Mouse (Mus musculus): Measurements from ENCODE around the gene Pdhb. TPM values are rescaled to one million over a fixed set of nuclear protein-coding genes. Genes with fewer than 3 reads are reported as not detected.
A peak's percentile ranks its signal among the peaks of the same experiment; 100 is the strongest.

Pdhb gene
- total RNA-seq, 1 experiment: 152 TPM

DNA sequence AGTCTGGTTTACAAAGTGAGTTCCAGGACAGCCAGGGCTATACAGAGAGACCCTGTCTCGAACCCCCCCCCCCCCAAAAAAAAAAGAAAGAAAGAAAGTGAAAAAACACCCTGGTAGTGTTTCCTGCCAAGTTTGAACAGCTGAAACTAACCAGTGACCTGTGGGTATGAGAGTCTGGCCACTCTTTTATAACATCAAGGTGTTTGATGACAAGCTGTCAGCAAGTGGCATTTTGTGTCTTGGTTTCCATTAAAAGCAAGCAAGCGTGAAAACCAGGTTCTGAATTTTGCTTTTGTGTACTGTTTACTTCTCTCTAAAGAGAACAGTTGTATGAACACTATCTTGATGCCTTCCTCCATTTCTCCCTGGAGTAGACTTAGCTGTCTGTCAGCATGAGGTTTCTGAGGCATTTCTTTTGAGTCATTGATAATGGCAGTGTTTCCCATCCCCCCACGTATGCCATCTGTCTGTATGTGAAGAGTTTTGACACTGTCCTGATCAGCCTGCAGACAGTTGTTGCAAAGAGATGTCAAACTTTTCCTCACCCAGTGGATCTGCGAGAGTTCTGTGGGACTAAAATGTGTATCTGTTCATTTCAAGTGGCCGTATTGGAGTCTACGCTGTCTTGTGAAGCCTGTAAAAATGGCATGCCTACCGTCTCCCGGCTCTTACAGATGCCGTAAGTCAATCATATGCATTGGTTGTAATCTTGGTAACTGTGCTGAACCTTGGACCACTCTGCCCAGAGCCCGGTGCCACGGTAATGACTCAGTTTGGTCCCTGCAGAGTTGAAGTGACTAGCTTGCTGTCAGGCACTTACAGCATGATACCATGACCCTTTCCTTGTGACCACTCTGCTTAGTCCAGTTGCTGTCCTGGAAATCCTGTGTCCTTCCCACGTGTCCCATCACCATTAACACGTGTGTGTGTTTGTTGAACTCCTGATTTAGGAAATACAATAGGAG lies 26.9 kb downstream of the Pdhb start:
- Histone ChIP-seq H3K27ac (ENCODE audit: insufficient read depth, low read depth, low read length, poor library complexity, severe bottlenecking) (no peak overlapping the region), H3K4me1 (ENCODE audit: control insufficient read depth in 2 of 2, insufficient read depth in 2 of 2, low read length in 2 of 2, poor library complexity in 1 of 2) (peaks cover 2 to 6% of the 10 kb centered on the region in 2 experiments; a peak in 1 of 4 replicates), H3K9me3 (ENCODE audit: control insufficient read depth, insufficient read depth, low read depth, low read length) (no peaks in the 10 kb centered on the region), H3K9ac (ENCODE audit: insufficient read depth, low read depth, low read length, poor library complexity, severe bottlenecking) (no peak overlapping the region), H3K36me3 (ENCODE audit: control insufficient read depth, insufficient read depth, low read length, poor library complexity, severe bottlenecking) (peaks cover 5% of the 10 kb centered on the region; the same call in 1 of the 2 replicates), H3K4me3 (ENCODE audit: insufficient read depth in 1 of 2, low read depth in 1 of 2, low read length in 2 of 2, poor library complexity in 1 of 2, severe bottlenecking in 1 of 2) (no peak overlapping the region)
- no peak for DNase-seq (ENCODE audit: low read depth, low spot score)
- in situ Hi-C loops (cut with MboI; ENCODE audit: low sequenced_read_pairs in 2 of 2, unreplicated experiment in 2 of 2): no loop called here
- TF ChIP-seq HCFC1 (IDR thresholded peaks at IDR 0.05; ENCODE audit: borderline replicate concordance, insufficient read depth, low read length) (no peak), CHD2 (IDR thresholded peaks at IDR 0.05; ENCODE audit: low read depth, low read length) (no peak), ZC3H11A (IDR thresholded peaks at IDR 0.05; ENCODE audit: borderline replicate concordance, low read depth, low read length) (no peak), ZNF384 (IDR thresholded peaks at IDR 0.05; ENCODE audit: low read depth, low read length) (no peak), MAFK (IDR thresholded peaks at IDR 0.05; ENCODE audit: insufficient read depth, low read depth, low read length) (no peak)

DNA sequence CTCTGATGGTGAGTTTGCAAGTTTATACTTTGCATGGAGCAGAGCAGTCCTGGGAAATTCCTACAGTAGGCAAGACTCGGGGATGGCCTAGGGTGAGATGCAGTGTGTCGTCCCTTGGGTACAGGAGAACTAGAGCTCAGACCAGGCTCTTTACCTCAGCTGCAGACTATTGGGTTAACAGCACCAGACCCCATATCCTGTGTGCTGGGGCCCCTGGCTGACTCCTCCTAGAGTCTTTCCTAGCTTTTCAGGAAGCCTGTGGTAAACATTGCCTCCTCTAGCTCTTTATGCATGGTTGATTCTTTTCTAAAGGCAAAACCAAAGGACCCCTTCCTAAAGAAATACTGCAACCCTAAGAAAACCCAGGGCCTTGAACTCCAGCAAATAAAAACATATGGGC lies 31.7 kb downstream of the Pdhb start:
- in situ Hi-C loops (cut with MboI; ENCODE audit: low sequenced_read_pairs in 2 of 2, unreplicated experiment in 2 of 2): no loop called here
- TF ChIP-seq ZNF384 (IDR thresholded peaks at IDR 0.05; ENCODE audit: low read depth, low read length) (no peak), HCFC1 (IDR thresholded peaks at IDR 0.05; ENCODE audit: borderline replicate concordance, insufficient read depth, low read length) (no peak), ZC3H11A (IDR thresholded peaks at IDR 0.05; ENCODE audit: borderline replicate concordance, low read depth, low read length) (no peak)
- no peaks in the 10 kb centered on the region for H3K9me3 ChIP-seq (ENCODE audit: control insufficient read depth, insufficient read depth, low read depth, low read length)
- H3K36me3 ChIP-seq (ENCODE audit: control insufficient read depth, insufficient read depth, low read length, poor library complexity, severe bottlenecking): peaks cover 7% of the 10 kb centered on the region
- peaks cover 2% of the 10 kb centered on the region in 2 experiments; a peak in 1 of 4 replicates for H3K4me1 ChIP-seq (ENCODE audit: control insufficient read depth in 2 of 2, insufficient read depth in 2 of 2, low read length in 2 of 2, poor library complexity in 1 of 2)
- no peak overlapping the region for H3K4me3 ChIP-seq (ENCODE audit: insufficient read depth in 1 of 2, low read depth in 1 of 2, low read length in 2 of 2, poor library complexity in 1 of 2, severe bottlenecking in 1 of 2)
- no peak overlapping the region for H3K9ac ChIP-seq (ENCODE audit: insufficient read depth, low read depth, low read length, poor library complexity, severe bottlenecking)
- DNase-seq (ENCODE audit: low read depth, low spot score): no peak
- H3K27ac ChIP-seq (ENCODE audit: insufficient read depth, low read depth, low read length, poor library complexity, severe bottlenecking): no peak overlapping the region

DNA sequence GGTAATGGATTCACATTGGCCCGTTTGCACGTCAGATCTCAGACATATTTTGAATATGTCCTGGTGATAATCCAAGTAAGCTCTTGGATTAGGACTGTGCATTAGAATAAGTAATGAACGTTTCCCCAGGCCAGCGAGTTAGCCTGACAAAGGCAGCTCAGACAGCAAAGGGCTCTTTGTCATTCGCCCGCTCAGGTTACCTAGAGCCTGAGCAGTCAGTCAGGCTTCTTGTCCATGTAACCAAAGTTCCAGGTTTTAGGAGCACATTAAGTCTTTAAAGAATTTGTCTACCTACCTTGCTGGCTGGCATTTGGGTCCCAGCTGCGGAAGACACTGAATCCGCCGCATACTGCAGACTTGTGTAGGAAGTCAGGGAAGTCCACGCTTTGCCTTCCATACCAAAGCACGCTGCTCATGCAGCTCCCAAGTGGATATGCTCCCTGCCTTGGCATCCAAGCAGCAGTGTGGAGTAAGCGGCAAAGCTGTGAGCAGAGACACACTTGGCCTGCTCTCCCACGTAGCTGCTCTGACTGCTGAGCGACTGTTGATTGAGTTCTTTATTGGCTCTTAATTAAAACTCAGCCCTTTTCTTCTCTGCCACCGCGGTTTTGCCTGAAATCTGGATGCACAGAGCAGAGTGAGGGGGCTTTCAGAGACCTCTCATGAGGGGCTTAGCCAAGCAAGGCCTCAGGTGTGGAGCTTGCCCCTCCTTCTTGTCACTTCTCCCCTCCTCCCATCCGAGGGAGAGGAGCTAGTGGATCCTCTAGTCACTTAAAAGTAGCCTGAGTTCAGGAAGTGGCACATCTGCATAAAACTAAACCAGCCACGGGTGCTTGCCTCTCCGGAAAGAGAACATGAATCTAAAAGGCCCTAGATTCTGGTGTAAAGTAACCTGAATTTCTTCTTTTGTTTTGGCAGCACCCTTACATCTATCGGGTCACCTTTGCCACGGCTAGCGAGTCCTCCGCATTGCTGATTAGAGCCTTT lies 32.8 kb downstream of the Pdhb start:
- H3K36me3 ChIP-seq (ENCODE audit: control insufficient read depth, insufficient read depth, low read length, poor library complexity, severe bottlenecking): peaks cover 5% of the 10 kb centered on the region
- peak; percentile 29 for DNase-seq (ENCODE audit: low read depth, low spot score)
- in situ Hi-C loops (cut with MboI; ENCODE audit: low sequenced_read_pairs in 2 of 2, unreplicated experiment in 2 of 2): no loop called here
- peaks cover 2% of the 10 kb centered on the region in 2 experiments; a peak in 1 of 4 replicates for H3K4me1 ChIP-seq (ENCODE audit: control insufficient read depth in 2 of 2, insufficient read depth in 2 of 2, low read length in 2 of 2, poor library complexity in 1 of 2)
- peak overlapping the region; percentile 17; the same call in 1 of the 2 replicates for H3K9ac ChIP-seq (ENCODE audit: insufficient read depth, low read depth, low read length, poor library complexity, severe bottlenecking)
- peak overlapping the region; percentile 41 for H3K27ac ChIP-seq (ENCODE audit: insufficient read depth, low read depth, low read length, poor library complexity, severe bottlenecking)
- peak overlapping the region; percentile 26 to 31 for H3K4me3 ChIP-seq (ENCODE audit: insufficient read depth in 1 of 2, low read depth in 1 of 2, low read length in 2 of 2, poor library complexity in 1 of 2, severe bottlenecking in 1 of 2)
- TF ChIP-seq MAFK (IDR thresholded peaks at IDR 0.05; ENCODE audit: insufficient read depth, low read depth, low read length): no peak
- TF ChIP-seq ZC3H11A (IDR thresholded peaks at IDR 0.05; ENCODE audit: borderline replicate concordance, low read depth, low read length): no peak
- TF ChIP-seq ZNF384 (IDR thresholded peaks at IDR 0.05; ENCODE audit: low read depth, low read length): no peak
- no peak for TF ChIP-seq CHD2 (IDR thresholded peaks at IDR 0.05; ENCODE audit: low read depth, low read length)
- no peak for TF ChIP-seq HCFC1 (IDR thresholded peaks at IDR 0.05; ENCODE audit: borderline replicate concordance, insufficient read depth, low read length)
- H3K9me3 ChIP-seq (ENCODE audit: control insufficient read depth, insufficient read depth, low read depth, low read length): no peaks in the 10 kb centered on the region

DNA sequence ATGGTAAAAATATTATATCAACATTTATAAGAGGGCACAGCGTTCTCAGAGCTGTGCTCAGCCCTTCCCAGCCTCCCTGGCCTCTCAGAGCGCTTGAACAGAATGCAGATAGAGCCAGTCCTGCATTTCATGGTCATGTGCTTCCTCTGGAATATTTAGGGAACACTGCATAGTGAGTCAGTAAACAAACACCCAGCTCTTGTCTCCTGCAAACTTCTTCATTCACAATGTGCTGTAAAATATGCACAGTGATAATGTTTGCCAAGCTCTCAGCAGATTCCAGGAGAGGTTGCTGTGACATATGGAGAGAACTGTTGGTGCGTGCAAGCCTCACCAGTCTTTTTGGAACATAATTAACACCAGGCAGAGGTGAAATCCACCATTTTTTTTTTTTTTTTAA lies 37.7 kb downstream of the Pdhb start:
- Histone ChIP-seq H3K4me1 (ENCODE audit: control insufficient read depth in 2 of 2, insufficient read depth in 2 of 2, low read length in 2 of 2, poor library complexity in 1 of 2) (peaks cover 2 to 8% of the 10 kb centered on the region in 2 experiments; a peak in 2 of 4 replicates), H3K9me3 (ENCODE audit: control insufficient read depth, insufficient read depth, low read depth, low read length) (no peaks in the 10 kb centered on the region), H3K27ac (ENCODE audit: insufficient read depth, low read depth, low read length, poor library complexity, severe bottlenecking) (no peak overlapping the region), H3K4me3 (ENCODE audit: insufficient read depth in 1 of 2, low read depth in 1 of 2, low read length in 2 of 2, poor library complexity in 1 of 2, severe bottlenecking in 1 of 2) (no peak overlapping the region), H3K36me3 (ENCODE audit: control insufficient read depth, insufficient read depth, low read length, poor library complexity, severe bottlenecking) (peaks cover 2% of the 10 kb centered on the region), H3K9ac (ENCODE audit: insufficient read depth, low read depth, low read length, poor library complexity, severe bottlenecking) (no peak overlapping the region)
- TF ChIP-seq HCFC1 (IDR thresholded peaks at IDR 0.05; ENCODE audit: borderline replicate concordance, insufficient read depth, low read length) (no peak), MAFK (IDR thresholded peaks at IDR 0.05; ENCODE audit: insufficient read depth, low read depth, low read length) (no peak), CHD2 (IDR thresholded peaks at IDR 0.05; ENCODE audit: low read depth, low read length) (no peak), ZNF384 (IDR thresholded peaks at IDR 0.05; ENCODE audit: low read depth, low read length) (no peak), ZC3H11A (IDR thresholded peaks at IDR 0.05; ENCODE audit: borderline replicate concordance, low read depth, low read length) (no peak)
- DNase-seq (ENCODE audit: low read depth, low spot score): no peak
- in situ Hi-C loops (cut with MboI; ENCODE audit: low sequenced_read_pairs in 2 of 2, unreplicated experiment in 2 of 2): no loop called here
